Mouse (Mus musculus): ENCODE results near the gene Ntm. TPM values are rescaled to one million over a fixed set of nuclear protein-coding genes. Genes with fewer than 3 reads are reported as not detected.
A peak's percentile ranks its signal among the peaks of the same experiment; 100 is the strongest.

Ntm gene
- polyA plus RNA-seq, 1 experiment from 2014 or later: 11.5 TPM

GRCm38 (mm10) chr9:29867746-29868145, 95.2 kb downstream of the Ntm start:
- DNase-seq (ENCODE audit: low spot score): peak; percentile 60
- Histone ChIP-seq H3K4me3 (ENCODE audit: low read depth, low read length) (no peak overlapping the region), H3K4me1 (ENCODE audit: control insufficient read depth, insufficient read depth, low read length) (peaks cover 2% of the 10 kb centered on the region; the same call in 1 of the 2 replicates), H3K4me2 (ENCODE audit: low read depth, low read length) (no peak overlapping the region), H3K27me3 (ENCODE audit: control insufficient read depth, insufficient read depth, low read length) (no peaks in the 10 kb centered on the region), H3K36me3 (replicated peaks; ENCODE audit: control insufficient read depth, insufficient read depth, low read depth, low read length) (no peaks in the 10 kb centered on the region), H3K9me3 (replicated peaks; ENCODE audit: control insufficient read depth, low read length) (no peaks in the 10 kb centered on the region), H3K9ac (replicated peaks; ENCODE audit: low read length) (no peak overlapping the region), H3K27ac (replicated peaks; ENCODE audit: low read depth, low read length) (no peak overlapping the region)
- 0 out of 2 replicates have a peak, but pooled peaks have one; percentile 36 for ATAC-seq (replicated peaks; ENCODE audit: insufficient number of reproducible peaks, low FRiP score, low TSS enrichment, low read depth)
- 36% methylated on average over 5 of the region's 5 CpGs for WGBS

- no peak overlapping the region for H3K4me2 ChIP-seq (ENCODE audit: low read depth, low read length)
- peaks cover 2% of the 10 kb centered on the region; the same call in 1 of the 2 replicates for H3K4me1 ChIP-seq (ENCODE audit: control insufficient read depth, insufficient read depth, low read length)
- no peak for DNase-seq (ENCODE audit: low spot score)
- no peaks in the 10 kb centered on the region for H3K9me3 ChIP-seq (replicated peaks; ENCODE audit: control insufficient read depth, low read length)
- 66% methylated on average over 3 of the region's 3 CpGs for WGBS
- H3K27me3 ChIP-seq (ENCODE audit: control insufficient read depth, insufficient read depth, low read length): no peaks in the 10 kb centered on the region
- no peak overlapping the region for H3K27ac ChIP-seq (replicated peaks; ENCODE audit: low read depth, low read length)
- no peak for ATAC-seq (replicated peaks; ENCODE audit: insufficient number of reproducible peaks, low FRiP score, low TSS enrichment, low read depth)
- H3K36me3 ChIP-seq (replicated peaks; ENCODE audit: control insufficient read depth, insufficient read depth, low read depth, low read length): no peaks in the 10 kb centered on the region
- H3K4me3 ChIP-seq (ENCODE audit: low read depth, low read length): no peak overlapping the region
- H3K9ac ChIP-seq (replicated peaks; ENCODE audit: low read length): no peak overlapping the region
Observed at GRCm38 (mm10) chr9:29866824-29867223, 96.1 kb downstream of the Ntm start.

DNA sequence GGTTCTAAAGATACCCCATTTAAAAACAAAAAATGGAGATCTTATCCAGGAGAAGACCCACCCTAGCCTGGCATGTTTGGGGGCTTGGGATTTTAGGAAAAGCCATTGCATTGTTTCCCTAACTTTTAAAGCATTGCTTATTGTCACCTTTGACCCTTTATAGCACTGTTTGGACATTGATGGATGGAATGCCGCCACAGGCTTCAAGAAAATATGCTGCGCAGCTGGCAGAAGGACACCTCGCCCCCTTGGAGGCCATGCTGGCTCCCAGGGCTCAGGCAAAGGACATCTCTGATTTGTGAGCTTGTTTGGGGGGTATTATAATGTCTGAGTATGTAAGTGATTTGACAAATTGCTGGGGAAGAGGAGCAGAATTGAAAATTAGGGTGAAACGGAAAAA, 96.8 kb downstream of the Ntm start:
- Histone ChIP-seq H3K4me2 (ENCODE audit: low read depth, low read length) (no peak overlapping the region), H3K36me3 (replicated peaks; ENCODE audit: control insufficient read depth, insufficient read depth, low read depth, low read length) (no peaks in the 10 kb centered on the region), H3K27ac (replicated peaks; ENCODE audit: low read depth, low read length) (no peak overlapping the region), H3K9ac (replicated peaks; ENCODE audit: low read length) (no peak overlapping the region), H3K4me3 (ENCODE audit: low read depth, low read length) (no peak overlapping the region), H3K27me3 (ENCODE audit: control insufficient read depth, insufficient read depth, low read length) (no peaks in the 10 kb centered on the region), H3K4me1 (ENCODE audit: control insufficient read depth, insufficient read depth, low read length) (peaks cover 2% of the 10 kb centered on the region; the same call in 1 of the 2 replicates), H3K9me3 (replicated peaks; ENCODE audit: control insufficient read depth, low read length) (no peaks in the 10 kb centered on the region)
- WGBS: 47% methylated on average over 4 of the region's 4 CpGs
- ATAC-seq (replicated peaks; ENCODE audit: insufficient number of reproducible peaks, low FRiP score, low TSS enrichment, low read depth): no peak
- no peak for DNase-seq (ENCODE audit: low spot score)

DNA sequence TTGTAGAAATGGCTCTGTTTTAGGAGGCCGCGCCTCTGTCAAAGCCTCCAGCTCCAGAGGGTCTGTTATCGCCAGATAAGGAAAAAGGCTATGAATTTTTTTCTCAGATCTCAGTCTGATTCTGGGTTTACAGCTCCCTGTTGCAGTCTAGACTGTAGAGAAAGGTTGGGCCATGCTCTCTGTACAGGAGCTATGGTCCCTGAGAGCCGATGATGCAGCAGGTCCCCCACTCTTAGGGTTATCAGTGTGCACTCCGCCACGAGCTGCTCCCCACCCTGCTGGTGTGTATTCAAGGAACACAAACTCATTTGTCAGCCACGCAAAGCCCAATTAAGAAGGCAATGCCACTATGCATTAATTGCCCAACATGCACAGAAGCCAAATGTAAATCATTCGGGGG, 97.4 kb downstream of the Ntm start:
- ATAC-seq (replicated peaks; ENCODE audit: insufficient number of reproducible peaks, low FRiP score, low TSS enrichment, low read depth): no peak
- WGBS: 63% methylated on average over 8 of the region's 8 CpGs
- Histone ChIP-seq H3K4me1 (ENCODE audit: control insufficient read depth, insufficient read depth, low read length) (peaks cover 2% of the 10 kb centered on the region; the same call in 1 of the 2 replicates), H3K4me2 (ENCODE audit: low read depth, low read length) (no peak overlapping the region), H3K4me3 (ENCODE audit: low read depth, low read length) (no peak overlapping the region), H3K27me3 (ENCODE audit: control insufficient read depth, insufficient read depth, low read length) (no peaks in the 10 kb centered on the region), H3K36me3 (replicated peaks; ENCODE audit: control insufficient read depth, insufficient read depth, low read depth, low read length) (no peaks in the 10 kb centered on the region), H3K9me3 (replicated peaks; ENCODE audit: control insufficient read depth, low read length) (no peaks in the 10 kb centered on the region), H3K27ac (replicated peaks; ENCODE audit: low read depth, low read length) (no peak overlapping the region), H3K9ac (replicated peaks; ENCODE audit: low read length) (no peak overlapping the region)
- DNase-seq (ENCODE audit: low spot score): no peak

DNA sequence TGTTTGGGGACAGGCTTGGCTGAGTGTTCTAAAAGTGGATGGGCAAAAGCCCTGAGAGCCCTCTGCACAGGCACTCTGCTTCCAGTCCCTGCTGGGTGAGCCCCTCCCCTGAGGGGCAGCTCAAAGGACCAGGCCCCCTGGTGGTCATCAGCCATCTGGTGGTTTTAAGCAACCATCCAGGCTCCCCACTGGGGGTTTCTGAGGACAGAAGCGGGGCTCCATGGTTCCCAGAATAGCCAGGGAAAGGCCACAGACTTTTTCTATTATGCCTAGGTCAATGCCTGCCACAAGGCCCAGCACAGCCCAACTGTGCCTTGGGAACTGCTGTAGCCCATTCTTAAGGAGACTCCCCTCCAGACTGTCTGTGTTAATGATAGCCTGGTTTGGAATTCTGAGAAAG, 98.1 kb downstream of the Ntm start:
- 11% methylated on average over 1 of the region's 1 CpGs for WGBS
- no peak for ATAC-seq (replicated peaks; ENCODE audit: insufficient number of reproducible peaks, low FRiP score, low TSS enrichment, low read depth)
- peak; percentile 58 for DNase-seq (ENCODE audit: low spot score)
- no peak overlapping the region for H3K27ac ChIP-seq (replicated peaks; ENCODE audit: low read depth, low read length)
- H3K9ac ChIP-seq (replicated peaks; ENCODE audit: low read length): no peak overlapping the region
- no peaks in the 10 kb centered on the region for H3K36me3 ChIP-seq (replicated peaks; ENCODE audit: control insufficient read depth, insufficient read depth, low read depth, low read length)
- H3K9me3 ChIP-seq (replicated peaks; ENCODE audit: control insufficient read depth, low read length): no peaks in the 10 kb centered on the region
- H3K4me3 ChIP-seq (ENCODE audit: low read depth, low read length): no peak overlapping the region
- H3K4me1 ChIP-seq (ENCODE audit: control insufficient read depth, insufficient read depth, low read length): peaks cover 2% of the 10 kb centered on the region; the same call in 1 of the 2 replicates
- H3K4me2 ChIP-seq (ENCODE audit: low read depth, low read length): no peak overlapping the region
- no peaks in the 10 kb centered on the region for H3K27me3 ChIP-seq (ENCODE audit: control insufficient read depth, insufficient read depth, low read length)

- DNase-seq (ENCODE audit: low spot score): no peak
- no peaks in the 10 kb centered on the region for H3K9me3 ChIP-seq (replicated peaks; ENCODE audit: control insufficient read depth, low read length)
- ATAC-seq (replicated peaks; ENCODE audit: insufficient number of reproducible peaks, low FRiP score, low TSS enrichment, low read depth): no peak
- no peak overlapping the region for H3K27ac ChIP-seq (replicated peaks; ENCODE audit: low read depth, low read length)
- H3K36me3 ChIP-seq (replicated peaks; ENCODE audit: control insufficient read depth, insufficient read depth, low read depth, low read length): no peaks in the 10 kb centered on the region
- peaks cover 2% of the 10 kb centered on the region; the same call in 1 of the 2 replicates for H3K4me1 ChIP-seq (ENCODE audit: control insufficient read depth, insufficient read depth, low read length)
- H3K9ac ChIP-seq (replicated peaks; ENCODE audit: low read length): no peak overlapping the region
- no peak overlapping the region for H3K4me3 ChIP-seq (ENCODE audit: low read depth, low read length)
- WGBS: 53% methylated on average over 5 of the region's 5 CpGs
- no peaks in the 10 kb centered on the region for H3K27me3 ChIP-seq (ENCODE audit: control insufficient read depth, insufficient read depth, low read length)
- no peak overlapping the region for H3K4me2 ChIP-seq (ENCODE audit: low read depth, low read length)
Observed at GRCm38 (mm10) chr9:29862408-29862807, 100.5 kb downstream of the Ntm start.

GRCm38 (mm10) chr9:29859256-29860048, 103.5 kb downstream of the Ntm start:
- Histone ChIP-seq H3K36me3 (replicated peaks; ENCODE audit: control insufficient read depth, insufficient read depth, low read depth, low read length) (no peaks in the 10 kb centered on the region), H3K27me3 (ENCODE audit: control insufficient read depth, insufficient read depth, low read length) (no peaks in the 10 kb centered on the region), H3K9me3 (replicated peaks; ENCODE audit: control insufficient read depth, low read length) (no peaks in the 10 kb centered on the region), H3K4me1 (ENCODE audit: control insufficient read depth, insufficient read depth, low read length) (no peaks in the 10 kb centered on the region), H3K9ac (replicated peaks; ENCODE audit: low read length) (no peak overlapping the region), H3K4me2 (ENCODE audit: low read depth, low read length) (no peak overlapping the region), H3K4me3 (ENCODE audit: low read depth, low read length) (no peak overlapping the region), H3K27ac (replicated peaks; ENCODE audit: low read depth, low read length) (no peak overlapping the region)
- DNase-seq (ENCODE audit: low spot score) (no peak), ATAC-seq (replicated peaks; ENCODE audit: insufficient number of reproducible peaks, low FRiP score, low TSS enrichment, low read depth) (no peak)
- 84% methylated on average over 6 of the region's 6 CpGs for WGBS

GRCm38 (mm10) chr9:29848735-29849455, 114.0 kb downstream of the Ntm start:
- ATAC-seq (replicated peaks; ENCODE audit: insufficient number of reproducible peaks, low FRiP score, low TSS enrichment, low read depth) (no peak), DNase-seq (ENCODE audit: low spot score) (no peak)
- 46% methylated on average over 8 of the region's 8 CpGs for WGBS

More at GRCm38 (mm10) chr9:29848735-29849455, 114.0 kb downstream of the Ntm start:
- Histone ChIP-seq H3K9me3 (replicated peaks; ENCODE audit: control insufficient read depth, low read length) (no peaks in the 10 kb centered on the region), H3K27me3 (ENCODE audit: control insufficient read depth, insufficient read depth, low read length) (no peaks in the 10 kb centered on the region), H3K4me2 (ENCODE audit: low read depth, low read length) (no peak overlapping the region), H3K4me1 (ENCODE audit: control insufficient read depth, insufficient read depth, low read length) (no peaks in the 10 kb centered on the region), H3K9ac (replicated peaks; ENCODE audit: low read length) (no peak overlapping the region), H3K36me3 (replicated peaks; ENCODE audit: control insufficient read depth, insufficient read depth, low read depth, low read length) (no peaks in the 10 kb centered on the region), H3K4me3 (ENCODE audit: low read depth, low read length) (no peak overlapping the region), H3K27ac (replicated peaks; ENCODE audit: low read depth, low read length) (no peak overlapping the region)
